Mouse (Mus musculus) liver, embryonic 15.5 days (tissue): Measurements from ENCODE around the gene Ces1b. TPM values are rescaled to one million over a fixed set of nuclear protein-coding genes. Genes with fewer than 3 reads are reported as not detected.

Experiments
- ATAC-seq: fragments of 200-750 bp; cut with Nextera tagmentation; 2 replicates; pipeline ENCODE4 v1.8.0; 2017; ENCODE audit warnings: moderate number of reproducible peaks, mild to moderate bottlenecking, moderate library complexity; ENCODE audit not compliant: insufficient read depth
- H3K27ac ChIP-seq: fragments of 300-500 bp; sonication (generic); replicated peaks from 2 replicates; pipeline ENCODE4 v1.5.1; 2015; ENCODE audit warnings: mild to moderate bottlenecking, inconsistent platforms
- H3K27me3 ChIP-seq: fragments of 300-500 bp; sonication (generic); 2 replicates; pipeline ENCODE4 v1.6.1; 2015; ENCODE audit warnings: mild to moderate bottlenecking, inconsistent platforms
- H3K36me3 ChIP-seq: fragments of 300-500 bp; sonication (generic); replicated peaks from 2 replicates; pipeline ENCODE4 v1.6.1; 2015; ENCODE audit warnings: moderate library complexity, mild to moderate bottlenecking, inconsistent platforms
- H3K4me1 ChIP-seq: fragments of 300-500 bp; sonication (generic); replicated peaks from 2 replicates; pipeline ENCODE4 v1.6.1; 2015; ENCODE audit warnings: inconsistent platforms
- H3K4me2 ChIP-seq: fragments of 300-500 bp; sonication (generic); 2 replicates; pipeline ENCODE4 v1.6.1; 2015; ENCODE audit warnings: moderate library complexity, mild to moderate bottlenecking, inconsistent platforms
- H3K4me3 ChIP-seq: fragments of 300-500 bp; sonication (generic); replicated peaks from 2 replicates; pipeline ENCODE4 v1.5.1; 2015; ENCODE audit warnings: mild to moderate bottlenecking, inconsistent platforms
- H3K9ac ChIP-seq: fragments of 300-500 bp; sonication (generic); 2 replicates; pipeline ENCODE4 v1.6.1; 2015; ENCODE audit warnings: moderate library complexity, mild to moderate bottlenecking, inconsistent platforms
- H3K9me3 ChIP-seq: fragments of 300-500 bp; sonication (generic); replicated peaks from 2 replicates; pipeline ENCODE4 v1.6.1; 2016; ENCODE audit warnings: inconsistent platforms
- WGBS: fragments of 180-500 bp; shearing (Covaris S2); methylation state at CpG from one replicate; pipeline ENCODE4 v1.1.7; 2015; ENCODE audit warnings: mixed read lengths; ENCODE audit not compliant: insufficient replicate concordance; 5-methylcytosine and 5-hydroxymethylcytosine counted together
- polyA plus RNA-seq: library from polyadenylated mRNA; unstranded; fragments of >200 nt; fragmentation: Nextera tagmentation; extraction: Ambion mirVana; gene quantifications from 2 replicates; pipeline ENCODE4 v1.2.1, GENCODE M21; 2015

The Ces1b gene
- polyA plus RNA-seq, 1 experiment from 2014 or later, result not detected

DNA sequence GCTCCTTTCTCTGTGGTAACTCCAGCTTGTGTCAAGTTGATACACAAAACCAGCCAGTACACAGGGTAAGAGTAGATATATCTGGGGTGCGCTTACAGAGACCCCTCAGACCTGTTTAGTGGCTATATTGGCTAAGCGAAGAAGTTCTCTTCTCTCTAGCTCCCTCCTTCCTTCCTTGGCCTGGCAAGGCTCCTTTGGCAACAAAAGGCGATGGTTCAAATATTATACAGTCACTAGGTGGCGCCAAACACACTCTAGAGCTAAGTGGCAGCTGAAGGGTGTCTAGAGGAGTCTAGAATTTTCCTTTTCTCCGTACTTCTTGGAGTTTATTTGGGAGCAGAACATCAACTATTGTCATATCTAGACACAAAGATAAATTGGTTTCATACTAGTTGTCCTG is 69.5 kb downstream of the Ces1b start:
- Histone ChIP-seq H3K4me2 (no peak overlapping the region), H3K9me3 (no peaks in the 10 kb centered on the region), H3K4me1 (no peaks in the 10 kb centered on the region), H3K4me3 (no peak overlapping the region), H3K27me3 (no peaks in the 10 kb centered on the region), H3K36me3 (no peaks in the 10 kb centered on the region), H3K9ac (no peak overlapping the region), H3K27ac (no peak overlapping the region)
- no peak for ATAC-seq
- WGBS, result 12% methylated on average over 5 of the region's 5 CpGs

Other genes starting within 250 kb of the Ces1b start
- gene Lpcat2, start 224.7 kb downstream of the Ces1b start, polyA plus RNA-seq, result 4.3 and 4.5 TPM in 2 replicates
- 0.12 TPM in 2 replicates for gene Capns2, start 178.6 kb downstream of the Ces1b start, polyA plus RNA-seq
- 0.02 TPM in 1 of 2 replicates, not detected in the other for gene Slc6a2, start 119.9 kb downstream of the Ces1b start, polyA plus RNA-seq
- gene Ces1a, start 31.8 kb downstream of the Ces1b start, polyA plus RNA-seq, result not detected in 2 replicates
- 6.2 and 10.3 TPM in 2 replicates for gene Ces1c, start 51.3 kb upstream of the Ces1b start, polyA plus RNA-seq
- gene Ces1d, start 117.8 kb upstream of the Ces1b start, polyA plus RNA-seq, result 34.4 and 36.8 TPM in 2 replicates
- 4.7 and 5.7 TPM in 2 replicates for gene Ces1e, start 149.6 kb upstream of the Ces1b start, polyA plus RNA-seq
- gene Ces1f, start 199.7 kb upstream of the Ces1b start, polyA plus RNA-seq, result 0.30 and 0.52 TPM in 2 replicates